In genomic region chr6:34191401-34191800, GRCm38 (mm10) we compare ENCODE assay signal across 29 mouse cellular contexts.
"Had no signal": no experiment of that assay in that cellular context is flagged by ENCODE, and none has a peak within 500 bp of the region (broad histone marks: within the 10 kb centered on the region; RNA-seq: fewer than 3 reads in every experiment).

No protein-coding gene starts in this region.

- H3K4me1 ChIP-seq: heart, embryonic 15.5 days; hindbrain, embryonic 15.5 days; intestine, embryonic 15.5 days had no signal

- DNase-seq: heart, postnatal 10 days; heart, postnatal 14 days; heart, postnatal 36 days; heart, postnatal 4 days; kidney, adult 11 months; kidney, adult 18-20 months; kidney, adult 2 months; kidney, adult 8-10 months; kidney, adult 9 months; kidney, postnatal 10 days; kidney, postnatal 14 days; kidney, postnatal 25 days; kidney, postnatal 36 days; kidney, postnatal 4 days; layer of hippocampus, adult 9-11 months; layer of hippocampus, postnatal 36 days had no signal

- H3K9ac ChIP-seq: heart, embryonic 13.5 days; heart, embryonic 15.5 days; hindbrain, embryonic 12.5 days; hindbrain, embryonic 13.5 days; hindbrain, embryonic 14.5 days; hindbrain, embryonic 15.5 days; intestine, embryonic 15.5 days; kidney, embryonic 15.5 days had no signal

- H3K36me3 ChIP-seq: heart, embryonic 13.5 days; heart, embryonic 15.5 days; hindbrain, embryonic 10.5 days; hindbrain, embryonic 12.5 days; hindbrain, embryonic 13.5 days; hindbrain, embryonic 15.5 days; intestine, embryonic 15.5 days; kidney, embryonic 15.5 days had no signal

- H3K4me3 ChIP-seq: heart, embryonic 13.5 days; heart, embryonic 15.5 days; hindbrain, embryonic 10.5 days; hindbrain, embryonic 12.5 days; hindbrain, embryonic 13.5 days; hindbrain, embryonic 15.5 days; intestine, embryonic 15.5 days; kidney, embryonic 15.5 days; layer of hippocampus, adult 2 months; left cerebral cortex, adult 2 months had no signal

- H3K9me3 ChIP-seq: heart, embryonic 15.5 days; hindbrain, embryonic 10.5 days; hindbrain, embryonic 12.5 days; hindbrain, embryonic 13.5 days; hindbrain, embryonic 15.5 days; intestine, embryonic 15.5 days; kidney, embryonic 15.5 days had no signal

- H3K27ac ChIP-seq: heart, embryonic 13.5 days; heart, embryonic 15.5 days; hindbrain, embryonic 10.5 days; hindbrain, embryonic 12.5 days; hindbrain, embryonic 13.5 days; hindbrain, embryonic 14.5 days; hindbrain, embryonic 15.5 days; hindbrain, postnatal 0 days; intestine, embryonic 15.5 days; kidney, embryonic 15.5 days; kidney, postnatal 0 days; layer of hippocampus, adult 2 months; left cerebral cortex, adult 2 months had no signal
